Mouse (Mus musculus) C2C12 (cell line): ENCODE measurements around the gene Slc25a54. TPM values are rescaled to one million over a fixed set of nuclear protein-coding genes. Genes with fewer than 3 reads are reported as not detected.

Experiments
- H3K27me3 ChIP-seq: one replicate; pipeline ENCODE4 v1.6.1; 2011; ENCODE audit not compliant: control insufficient read depth, insufficient read depth, insufficient read length
- H3K36me3 ChIP-seq: one replicate; pipeline ENCODE4 v1.6.1; 2011; ENCODE audit not compliant: control insufficient read depth, insufficient read depth
- H3K4me3 ChIP-seq: one replicate; pipeline ENCODE4 v1.5.1; 2011; ENCODE audit warnings: mild to moderate bottlenecking, control low read depth; ENCODE audit not compliant: poor library complexity, insufficient read depth, severe bottlenecking
- H3K79me2 ChIP-seq: one replicate; pipeline ENCODE4 v1.6.1; 2011; ENCODE audit not compliant: control insufficient read depth, insufficient read depth
- H3K79me3 ChIP-seq: one replicate; pipeline ENCODE4 v1.6.1; 2011; ENCODE audit warnings: low read depth, control low read depth
- H3ac ChIP-seq: one replicate; pipeline ENCODE3; 2011; ENCODE audit warnings: low read depth; ENCODE audit not compliant: control insufficient read depth, insufficient read length
- CEBPB ChIP-seq: IDR thresholded peaks from one replicate; pipeline ENCODE4 v1.6.1; 2011; ENCODE audit warnings: low read depth, mild to moderate bottlenecking, control low read depth, moderate library complexity
- CTCF ChIP-seq: IDR thresholded peaks from one replicate; pipeline ENCODE4 v1.5.1; 2011; ENCODE audit not compliant: control insufficient read depth, insufficient read depth, insufficient read length
- FOSL1 ChIP-seq: IDR thresholded peaks from one replicate; pipeline ENCODE4 v1.8.0; 2011; ENCODE audit warnings: mild to moderate bottlenecking, low read length; ENCODE audit not compliant: poor library complexity, insufficient read depth, severe bottlenecking
- MAX ChIP-seq: IDR thresholded peaks from one replicate; pipeline ENCODE4 v1.6.1; 2011; ENCODE audit warnings: mild to moderate bottlenecking, control low read depth
- MYOD1 ChIP-seq: IDR thresholded peaks from one replicate; pipeline ENCODE4 v1.6.1; 2011; ENCODE audit warnings: low read depth; ENCODE audit not compliant: control insufficient read depth, insufficient read length
- MYOG ChIP-seq: IDR thresholded peaks from one replicate; pipeline ENCODE4 v1.6.1; 2011; ENCODE audit not compliant: control insufficient read depth, insufficient read length; ENCODE audit errors: extremely low read depth
- USF1 ChIP-seq: IDR thresholded peaks from one replicate; pipeline ENCODE4 v1.6.1; 2011; ENCODE audit warnings: low read depth, mild to moderate bottlenecking, control low read depth, moderate library complexity
- polyA plus RNA-seq: library from polyadenylated mRNA; unstranded; fragments of >200 nt; fragmentation: generic; extraction: Trizol; gene quantifications from one replicate; pipeline ENCODE4 v1.2.1, GENCODE M21; 2012; ENCODE audit warnings: missing spikeins

Gene Slc25a54
- polyA plus RNA-seq, 1 experiment = not detected

GRCm38 (mm10) chr3:109043395-109043794, 36.9 kb upstream of the Slc25a54 start:
- H3K4me3 ChIP-seq = no peak overlapping the region
- no peaks in the 10 kb centered on the region for H3K79me2 ChIP-seq
- H3ac ChIP-seq = no peak overlapping the region
- H3K79me3 ChIP-seq = no peaks in the 10 kb centered on the region
- TF ChIP-seq USF1 (no peak), MAX (no peak), CEBPB (no peak), MYOG (no peak), CTCF (no peak), MYOD1 (no peak), FOSL1 (no peak)
- no peaks in the 10 kb centered on the region for H3K27me3 ChIP-seq
- no peaks in the 10 kb centered on the region for H3K36me3 ChIP-seq

GRCm38 (mm10) chr3:109046428-109046827, 33.8 kb upstream of the Slc25a54 start:
- no peak overlapping the region for H3ac ChIP-seq
- H3K79me3 ChIP-seq = no peaks in the 10 kb centered on the region
- H3K36me3 ChIP-seq = no peaks in the 10 kb centered on the region
- H3K4me3 ChIP-seq = no peak overlapping the region
- TF ChIP-seq MAX (no peak), FOSL1 (no peak), MYOG (no peak), CTCF (no peak), CEBPB (no peak), USF1 (no peak), MYOD1 (no peak)
- no peaks in the 10 kb centered on the region for H3K27me3 ChIP-seq
- H3K79me2 ChIP-seq = no peaks in the 10 kb centered on the region

DNA sequence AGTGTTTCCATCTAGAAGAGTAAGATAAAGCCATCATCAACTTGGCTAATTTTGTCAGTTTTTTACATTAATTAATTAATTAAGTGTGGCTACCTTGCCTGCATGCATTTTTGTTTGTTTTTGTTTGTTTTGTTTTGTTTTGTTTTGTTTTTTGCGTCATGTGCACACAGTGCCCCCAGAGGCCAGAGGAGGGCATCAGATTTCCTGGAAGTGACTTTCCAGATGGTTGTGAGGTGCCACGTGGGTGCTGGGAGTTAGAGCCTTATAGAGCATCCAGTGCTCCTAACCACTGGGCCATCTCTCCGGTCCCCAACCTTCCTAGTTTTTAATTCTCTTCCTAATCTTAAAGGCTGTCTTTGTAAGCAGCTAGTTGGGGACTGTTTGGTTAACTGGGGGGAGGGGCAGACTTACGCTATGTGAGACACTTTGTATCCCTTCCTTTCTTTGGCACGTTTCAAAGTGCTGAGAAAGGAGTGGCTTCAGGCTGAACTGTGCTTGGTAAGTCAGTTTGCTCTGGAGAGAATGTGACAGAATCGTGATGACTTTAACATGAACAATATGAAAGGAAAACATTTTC, 32.5 kb upstream of the Slc25a54 start:
- no peaks in the 10 kb centered on the region for H3K79me2 ChIP-seq
- no peaks in the 10 kb centered on the region for H3K27me3 ChIP-seq
- H3K4me3 ChIP-seq = no peak overlapping the region
- TF ChIP-seq FOSL1 (no peak), MYOG (no peak), CEBPB (no peak), MYOD1 (no peak), MAX (no peak), CTCF (no peak), USF1 (no peak)
- H3ac ChIP-seq = no peak overlapping the region
- H3K36me3 ChIP-seq = no peaks in the 10 kb centered on the region
- no peaks in the 10 kb centered on the region for H3K79me3 ChIP-seq

DNA sequence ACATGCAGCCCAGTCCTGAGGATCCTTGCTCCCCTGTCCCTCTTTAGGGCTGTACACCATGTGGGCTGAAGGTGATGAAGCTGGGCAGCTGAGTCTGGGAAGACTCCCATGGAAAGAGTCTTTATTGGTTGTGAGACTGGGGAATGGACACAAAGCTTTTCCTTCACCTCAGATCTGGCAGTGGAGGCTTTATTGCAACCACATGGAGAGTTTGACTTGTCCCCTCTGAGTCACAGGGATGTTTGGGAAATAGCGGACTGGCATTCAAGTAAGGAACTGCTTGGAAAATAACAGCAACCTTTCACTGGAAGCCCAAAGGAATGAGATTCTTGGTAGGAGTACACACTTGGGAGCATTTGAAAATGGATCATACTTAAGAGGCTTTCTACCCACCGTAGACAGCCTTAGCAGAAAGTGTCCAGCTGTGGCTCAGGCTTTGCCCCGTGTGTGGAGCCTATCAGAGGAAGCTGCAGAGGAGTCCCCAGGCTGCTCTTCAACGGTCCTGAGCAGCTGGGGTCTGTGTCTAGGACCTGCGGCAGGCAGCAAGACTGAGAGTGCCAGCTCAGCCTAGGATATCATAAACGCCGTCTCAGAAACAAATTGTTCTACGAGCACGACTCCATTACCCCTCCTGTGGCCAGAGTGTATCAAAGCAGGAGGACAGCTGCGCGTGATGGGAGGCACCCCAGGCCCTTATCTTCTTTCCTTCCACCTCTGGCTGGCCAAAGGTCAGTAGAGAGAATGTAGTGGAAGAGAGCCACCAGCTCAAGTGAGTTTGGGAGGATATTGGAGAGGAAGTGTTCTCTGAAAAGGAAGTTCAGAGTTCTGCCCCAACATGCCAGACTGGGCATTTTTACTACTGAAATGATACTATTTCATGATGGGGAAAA, 29.0 kb upstream of the Slc25a54 start:
- H3K79me3 ChIP-seq = no peaks in the 10 kb centered on the region
- no peaks in the 10 kb centered on the region for H3K36me3 ChIP-seq
- TF ChIP-seq USF1 (no peak), FOSL1 (no peak), CEBPB (no peak)
- no peak overlapping the region for H3K4me3 ChIP-seq
- no peaks in the 10 kb centered on the region for H3K27me3 ChIP-seq
- no peak overlapping the region for H3ac ChIP-seq
- no peaks in the 10 kb centered on the region for H3K79me2 ChIP-seq

- H3K79me2 ChIP-seq = no peaks in the 10 kb centered on the region
- no peak for TF ChIP-seq CTCF
- TF ChIP-seq MAX = no peak
- no peak for TF ChIP-seq MYOD1
- no peak for TF ChIP-seq USF1
- no peak for TF ChIP-seq FOSL1
- TF ChIP-seq CEBPB = no peak
- no peak for TF ChIP-seq MYOG
- H3K36me3 ChIP-seq = no peaks in the 10 kb centered on the region
- H3ac ChIP-seq = no peak overlapping the region
- no peak overlapping the region for H3K4me3 ChIP-seq
- no peaks in the 10 kb centered on the region for H3K27me3 ChIP-seq
- H3K79me3 ChIP-seq = no peaks in the 10 kb centered on the region
Observed at GRCm38 (mm10) chr3:109051946-109052331, 28.3 kb upstream of the Slc25a54 start.

- Histone ChIP-seq H3K36me3 (no peaks in the 10 kb centered on the region), H3K27me3 (no peaks in the 10 kb centered on the region), H3K79me2 (no peaks in the 10 kb centered on the region), H3K79me3 (no peaks in the 10 kb centered on the region), H3K4me3 (no peak overlapping the region), H3ac (no peak overlapping the region)
- TF ChIP-seq CTCF = no peak
- no peak for TF ChIP-seq CEBPB
- no peak for TF ChIP-seq FOSL1
- TF ChIP-seq MYOD1 = no peak
- no peak for TF ChIP-seq MAX
- no peak for TF ChIP-seq USF1
- no peak for TF ChIP-seq MYOG
Observed at GRCm38 (mm10) chr3:109059903-109060302, 20.4 kb upstream of the Slc25a54 start.
